Mouse (Mus musculus) midbrain, embryonic 16.5 days (tissue): ENCODE measurements around the gene Olfr606. TPM values are rescaled to one million over a fixed set of nuclear protein-coding genes. Genes with fewer than 3 reads are reported as not detected.
"Not testable (repeated sequence)": the region's sequence is repeated elsewhere in the genome, so short reads cannot be mapped to it uniquely, and the experiment has no call there.

Experiments used
- ATAC-seq: fragments of 200-750 bp; cut with Nextera tagmentation; 2 replicates; pipeline ENCODE4 v1.8.0; 2017; ENCODE audit warnings: moderate TSS enrichment
- H3K27ac ChIP-seq: fragments of 300-500 bp; sonication (generic); 2 replicates; pipeline ENCODE4 v1.5.1; 2014; ENCODE audit warnings: mild to moderate bottlenecking, low read length, mixed read lengths
- H3K27me3 ChIP-seq: fragments of 300-500 bp; sonication (generic); 2 replicates; pipeline ENCODE4 v1.6.1; 2014; ENCODE audit warnings: low read depth, low read length, mixed read lengths; ENCODE audit not compliant: control insufficient read depth, insufficient read depth
- H3K36me3 ChIP-seq: fragments of 300-500 bp; sonication (generic); 2 replicates; pipeline ENCODE4 v1.6.1; 2014; ENCODE audit warnings: mild to moderate bottlenecking, low read length, moderate library complexity, mixed read lengths; ENCODE audit not compliant: control insufficient read depth, insufficient read depth
- H3K4me1 ChIP-seq: fragments of 300-500 bp; sonication (generic); 2 replicates; pipeline ENCODE4 v1.6.1; 2014; ENCODE audit warnings: mild to moderate bottlenecking, low read length, mixed read lengths; ENCODE audit not compliant: control insufficient read depth, insufficient read depth
- H3K4me2 ChIP-seq: fragments of 300-500 bp; sonication (generic); 2 replicates; pipeline ENCODE4 v1.6.1; 2014; ENCODE audit warnings: mild to moderate bottlenecking, low read length, mixed read lengths
- H3K4me3 ChIP-seq: fragments of 300-500 bp; sonication (generic); 2 replicates; pipeline ENCODE4 v1.5.1; 2014; ENCODE audit warnings: low read depth, mild to moderate bottlenecking, low read length, moderate library complexity, mixed read lengths
- H3K9ac ChIP-seq: fragments of 300-500 bp; sonication (generic); 2 replicates; pipeline ENCODE4 v1.6.1; 2014; ENCODE audit warnings: low read depth, low read length, mixed read lengths
- H3K9me3 ChIP-seq: fragments of 300-500 bp; sonication (generic); replicated peaks from 2 replicates; pipeline ENCODE4 v1.6.1; 2014; ENCODE audit warnings: mild to moderate bottlenecking, low read length, mixed read lengths; ENCODE audit not compliant: control insufficient read depth, poor library complexity, severe bottlenecking
- WGBS: fragments of 180-500 bp; shearing (Covaris S2); extraction: QIAGEN DNeasy Blood & Tissue Kit; methylation state at CpG from one replicate; pipeline ENCODE4 v1.1.7; 2014; 5-methylcytosine and 5-hydroxymethylcytosine counted together
- polyA plus RNA-seq: library from polyadenylated mRNA; unstranded; fragments of >200 nt; fragmentation: Nextera tagmentation; extraction: Ambion mirVana; gene quantifications from 2 replicates; pipeline ENCODE4 v1.2.1, GENCODE M21; 2015

Olfr606 gene
- not detected in 2 replicates for polyA plus RNA-seq

DNA sequence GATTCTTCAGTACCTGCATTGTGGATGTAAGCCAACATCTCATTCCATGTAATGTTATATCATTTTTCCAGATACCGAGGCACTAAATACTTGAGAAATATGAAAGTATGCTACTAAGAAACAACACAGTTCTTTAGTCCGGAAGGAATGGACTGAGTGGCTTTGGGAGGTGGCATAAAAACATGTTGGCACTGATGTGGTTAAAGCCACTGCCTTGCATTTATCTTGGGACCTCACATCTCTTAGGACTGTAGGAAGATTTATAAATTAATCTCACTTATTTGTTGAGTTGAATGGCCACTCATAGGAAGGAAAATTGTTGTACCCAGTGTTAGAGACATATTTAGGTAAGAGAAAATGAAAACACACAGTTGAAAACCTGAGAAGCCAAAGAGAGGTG, at the start of gene Olfr606:
Gene Olfr606, plus strand, starts transcription at position 301 of the 400 bp plus-strand sequence.
- H3K9ac ChIP-seq: no peak within 1 kb of the TSS
- H3K27me3 ChIP-seq: no peaks in the 10 kb centered on the region
- H3K9me3 ChIP-seq: no peaks in the 10 kb centered on the region
- WGBS: 96% methylated on average over 2 of the region's 2 CpGs
- no peaks in the 10 kb centered on the region for H3K36me3 ChIP-seq
- H3K4me3 ChIP-seq: no peak within 1 kb of the TSS
- no peaks in the 10 kb centered on the region for H3K4me1 ChIP-seq
- no peak within 1 kb of the TSS for H3K4me2 ChIP-seq
- ATAC-seq: no peak
- H3K27ac ChIP-seq: no peak within 1 kb of the TSS

DNA sequence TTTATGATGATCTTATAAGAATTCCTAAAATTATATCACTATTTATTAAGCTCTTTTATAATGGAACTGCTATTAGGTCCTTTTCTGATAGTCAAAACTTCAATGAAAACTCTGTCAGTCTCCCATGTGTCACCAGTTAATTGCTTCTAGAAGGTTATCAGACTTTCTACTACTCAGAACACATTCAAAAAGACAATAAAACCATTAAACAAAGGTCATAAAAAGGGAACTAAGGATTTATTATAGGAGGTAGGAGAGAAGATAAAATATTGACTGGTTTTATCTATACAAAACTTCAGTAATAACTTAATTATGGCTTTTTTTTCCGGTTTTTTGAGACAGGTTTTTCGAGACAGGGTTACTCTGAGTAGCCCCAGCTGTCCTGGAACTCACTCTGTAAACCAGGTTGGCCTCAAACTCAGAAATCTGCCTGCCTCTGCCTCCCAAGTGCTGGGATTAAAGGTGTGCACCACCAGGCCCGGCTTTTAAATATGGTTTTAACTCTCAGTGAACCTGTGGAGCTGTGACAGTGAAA, 42.3 kb upstream of the Olfr606 start:
- not testable (repeated sequence) for H3K4me2 ChIP-seq, H3K9me3 ChIP-seq, H3K27me3 ChIP-seq, H3K9ac ChIP-seq, ATAC-seq, H3K4me1 ChIP-seq, H3K4me3 ChIP-seq, H3K27ac ChIP-seq, H3K36me3 ChIP-seq
- WGBS: 74% methylated on average over 3 of the region's 3 CpGs

DNA sequence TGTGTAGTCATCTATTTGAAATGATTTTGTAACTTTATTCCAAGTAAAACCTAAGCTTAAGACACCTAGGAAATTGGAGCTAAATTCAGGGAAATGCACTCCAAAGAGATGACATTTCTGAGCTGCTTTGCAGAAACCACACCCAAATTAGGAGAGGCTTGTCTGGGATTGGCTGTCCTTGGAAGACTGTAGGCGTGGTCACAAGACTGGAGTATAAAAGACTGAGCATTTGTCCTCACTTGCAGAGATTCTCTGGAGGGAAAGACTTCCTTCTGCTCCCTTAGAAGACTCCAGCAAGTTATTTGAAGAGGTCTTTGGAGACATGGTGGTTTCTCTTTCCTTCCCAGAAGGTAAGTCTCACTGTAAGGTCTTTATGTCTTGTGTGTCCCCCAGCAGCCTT, 34.1 kb upstream of the Olfr606 start, which contains the start of gene Usp17lc:
Gene Usp17lc, plus strand, starts transcription at position 301 of the 400 bp plus-strand sequence.
- not testable (repeated sequence) for H3K36me3 ChIP-seq, H3K9me3 ChIP-seq, ATAC-seq, H3K27ac ChIP-seq, H3K9ac ChIP-seq, H3K4me2 ChIP-seq, H3K27me3 ChIP-seq, H3K4me3 ChIP-seq, H3K4me1 ChIP-seq
- 50% methylated on average over 1 of the region's 1 CpGs for WGBS

DNA sequence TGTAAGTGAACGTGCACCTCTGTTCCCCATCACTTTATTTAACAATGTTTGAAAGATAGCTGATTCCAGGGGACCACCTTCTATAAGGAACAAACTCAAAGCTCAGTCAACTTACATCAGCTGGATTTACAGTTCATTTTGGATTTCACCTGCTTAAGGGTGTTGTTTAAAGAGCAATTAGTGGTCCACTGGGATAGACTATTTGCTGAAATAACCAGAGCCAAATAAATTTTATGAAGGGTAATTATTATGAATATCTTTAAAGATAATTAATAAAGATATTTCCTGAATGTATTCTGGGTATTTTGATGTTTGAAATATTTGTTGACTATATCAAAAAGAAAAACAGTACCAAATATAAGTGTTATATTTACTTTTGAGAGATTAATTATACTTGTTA, 3.5 kb upstream of the Olfr606 start, which contains the start of gene Olfr605:
Gene Olfr605, minus strand, starts transcription at position 101 of the 400 bp plus-strand sequence.
- H3K4me1 ChIP-seq: no peaks in the 10 kb centered on the region
- 89% methylated on average over 1 of the region's 1 CpGs for WGBS
- H3K4me3 ChIP-seq: no peak within 1 kb of the TSS
- H3K27me3 ChIP-seq: no peaks in the 10 kb centered on the region
- no peak for ATAC-seq
- no peak within 1 kb of the TSS for H3K4me2 ChIP-seq
- H3K9ac ChIP-seq: no peak within 1 kb of the TSS
- H3K27ac ChIP-seq: no peak within 1 kb of the TSS
- no peaks in the 10 kb centered on the region for H3K9me3 ChIP-seq
- no peaks in the 10 kb centered on the region for H3K36me3 ChIP-seq

DNA sequence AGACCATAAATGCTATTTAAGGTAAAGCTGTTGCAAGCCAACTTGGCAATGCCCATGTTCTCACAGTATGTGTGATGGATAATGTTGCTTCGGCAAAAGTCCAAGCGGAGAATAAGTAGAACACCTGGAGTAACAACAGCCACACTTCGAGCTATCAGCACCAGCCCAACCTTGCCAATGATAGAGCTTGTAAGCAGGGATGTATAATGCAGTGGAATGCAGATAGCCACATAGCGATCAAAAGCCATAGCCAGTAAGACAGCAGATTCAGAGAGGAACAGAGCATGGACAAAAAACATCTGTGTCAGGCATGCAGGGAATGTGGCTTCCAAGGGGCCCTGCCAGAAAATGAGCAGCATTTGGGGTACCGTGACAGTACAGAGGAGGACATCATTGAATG, 11.7 kb downstream of the Olfr606 start:
- no peak overlapping the region for H3K27ac ChIP-seq
- 91% methylated on average over 5 of the region's 5 CpGs for WGBS
- no peaks in the 10 kb centered on the region for H3K27me3 ChIP-seq
- no peak overlapping the region for H3K4me3 ChIP-seq
- H3K36me3 ChIP-seq: no peaks in the 10 kb centered on the region
- no peaks in the 10 kb centered on the region for H3K4me1 ChIP-seq
- no peaks in the 10 kb centered on the region for H3K9me3 ChIP-seq
- H3K9ac ChIP-seq: no peak overlapping the region
- no peak overlapping the region for H3K4me2 ChIP-seq
- no peak for ATAC-seq

DNA sequence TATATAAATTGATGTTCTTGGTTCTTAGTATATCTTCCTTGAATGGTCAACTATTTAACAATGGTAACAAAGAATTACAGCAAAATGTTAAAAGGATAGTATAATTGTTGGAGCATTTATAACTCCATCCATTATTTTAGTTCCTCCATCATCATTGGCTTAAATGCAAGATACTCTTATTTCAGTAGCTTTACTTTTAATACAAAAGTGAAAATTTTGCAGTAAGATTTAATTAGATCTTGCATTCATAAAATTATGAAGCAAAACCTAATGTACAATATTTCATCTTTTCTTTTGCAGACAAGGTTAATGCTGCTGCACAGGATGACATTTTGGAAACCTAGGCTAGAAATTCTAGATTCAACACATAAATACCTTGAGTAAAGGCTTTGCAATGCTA, 20.7 kb downstream of the Olfr606 start, which contains the start of gene Olfr608:
Gene Olfr608, plus strand, starts transcription at position 301 of the 400 bp plus-strand sequence.
- no peaks in the 10 kb centered on the region for H3K36me3 ChIP-seq
- H3K4me1 ChIP-seq: no peaks in the 10 kb centered on the region
- no peak within 1 kb of the TSS for H3K4me3 ChIP-seq
- no peak within 1 kb of the TSS for H3K27ac ChIP-seq
- ATAC-seq: no peak
- H3K9ac ChIP-seq: no peak within 1 kb of the TSS
- H3K27me3 ChIP-seq: no peaks in the 10 kb centered on the region
- H3K4me2 ChIP-seq: no peak within 1 kb of the TSS
- H3K9me3 ChIP-seq: no peaks in the 10 kb centered on the region

DNA sequence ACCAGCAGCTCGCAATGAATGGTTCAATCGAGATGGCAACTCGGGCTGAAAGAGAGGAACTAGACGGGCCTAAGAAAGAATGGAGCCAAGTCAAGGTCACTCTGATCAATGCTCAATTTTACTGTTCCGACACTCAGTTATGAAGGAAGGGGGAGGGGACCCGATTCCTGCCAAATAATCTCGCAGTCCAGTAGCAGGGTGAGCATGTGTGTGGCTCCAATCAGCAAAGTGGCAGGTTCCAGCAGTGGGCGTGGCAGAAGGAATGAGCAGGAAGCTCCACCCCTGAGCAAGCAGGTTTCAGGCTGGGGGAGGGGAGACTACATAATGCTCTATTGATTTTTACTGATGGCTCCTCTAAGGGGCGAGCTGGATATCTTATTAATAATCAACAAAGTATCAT, 28.3 kb downstream of the Olfr606 start:
- 90% methylated on average over 9 of the region's 9 CpGs for WGBS

DNA sequence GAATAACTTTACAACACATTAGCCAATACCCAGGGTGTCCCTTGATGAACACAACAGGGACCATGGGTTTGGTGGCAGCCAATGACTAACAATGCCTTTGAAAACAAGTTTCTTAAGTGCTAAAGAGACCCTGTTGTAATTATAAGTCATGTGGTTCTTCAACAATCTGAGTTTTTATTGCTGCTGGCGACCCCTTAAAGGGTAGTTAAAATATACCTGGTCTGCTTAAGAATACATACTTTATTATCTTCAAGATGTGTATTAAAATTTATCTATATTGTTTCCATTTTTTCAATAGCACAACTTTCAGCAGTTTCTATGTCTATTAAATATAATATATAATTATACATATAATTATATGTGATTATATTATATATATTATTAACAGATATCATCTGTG, 49.1 kb downstream of the Olfr606 start, which contains the start of gene Olfr609:
Gene Olfr609, minus strand, starts transcription at position 101 of the 400 bp plus-strand sequence.
- no peak within 1 kb of the TSS for H3K27ac ChIP-seq

More for the DNA sequence above, 28.3 kb downstream of the Olfr606 start:
- H3K36me3 ChIP-seq, H3K4me1 ChIP-seq, H3K27ac ChIP-seq, H3K4me3 ChIP-seq, H3K4me2 ChIP-seq, H3K9me3 ChIP-seq, ATAC-seq, H3K27me3 ChIP-seq, H3K9ac ChIP-seq: not testable (repeated sequence)

More for the DNA sequence above, 49.1 kb downstream of the Olfr606 start, which contains the start of gene Olfr609:
- Histone ChIP-seq H3K36me3 (no peaks in the 10 kb centered on the region), H3K4me2 (no peak within 1 kb of the TSS), H3K9ac (no peak within 1 kb of the TSS), H3K4me3 (no peak within 1 kb of the TSS), H3K9me3 (no peaks in the 10 kb centered on the region), H3K27me3 (no peaks in the 10 kb centered on the region), H3K4me1 (no peaks in the 10 kb centered on the region)
- ATAC-seq: no peak
- 69% methylated on average over 1 of the region's 1 CpGs for WGBS
